Mouse (Mus musculus): Measurements from ENCODE around the gene Stx5a. TPM values are rescaled to one million over a fixed set of nuclear protein-coding genes. Genes with fewer than 3 reads are reported as not detected.

Stx5a gene
- 113 and 122 TPM in 2 replicates for polyA plus RNA-seq (2015; fragmentation: Nextera tagmentation; extraction: Ambion mirVana)

- Histone ChIP-seq H3K36me3 (peaks cover 55% of the 10 kb centered on the region), H3K4me2 (peak within 1 kb of the TSS; percentile 91), H3K4me1 (replicated peaks) (peaks cover 33% of the 10 kb centered on the region), H3K27me3 (no peaks in the 10 kb centered on the region), H3K9me3 (no peaks in the 10 kb centered on the region), H3K27ac (replicated peaks) (peak within 1 kb of the TSS; percentile 96), H3K9ac (peak within 1 kb of the TSS; percentile 72), H3K4me3 (peak within 1 kb of the TSS; percentile 78)
- peak; percentile 99 for ATAC-seq (ENCODE audit: low FRiP score, low read depth)
- under 1% methylated on average over 36 of the region's 36 CpGs for WGBS
Measured at GRCm38 (mm10) chr19:8741243-8741869, at the start of gene Stx5a. TSS of gene Stx5a (plus strand) at chr19:8741413.

DNA sequence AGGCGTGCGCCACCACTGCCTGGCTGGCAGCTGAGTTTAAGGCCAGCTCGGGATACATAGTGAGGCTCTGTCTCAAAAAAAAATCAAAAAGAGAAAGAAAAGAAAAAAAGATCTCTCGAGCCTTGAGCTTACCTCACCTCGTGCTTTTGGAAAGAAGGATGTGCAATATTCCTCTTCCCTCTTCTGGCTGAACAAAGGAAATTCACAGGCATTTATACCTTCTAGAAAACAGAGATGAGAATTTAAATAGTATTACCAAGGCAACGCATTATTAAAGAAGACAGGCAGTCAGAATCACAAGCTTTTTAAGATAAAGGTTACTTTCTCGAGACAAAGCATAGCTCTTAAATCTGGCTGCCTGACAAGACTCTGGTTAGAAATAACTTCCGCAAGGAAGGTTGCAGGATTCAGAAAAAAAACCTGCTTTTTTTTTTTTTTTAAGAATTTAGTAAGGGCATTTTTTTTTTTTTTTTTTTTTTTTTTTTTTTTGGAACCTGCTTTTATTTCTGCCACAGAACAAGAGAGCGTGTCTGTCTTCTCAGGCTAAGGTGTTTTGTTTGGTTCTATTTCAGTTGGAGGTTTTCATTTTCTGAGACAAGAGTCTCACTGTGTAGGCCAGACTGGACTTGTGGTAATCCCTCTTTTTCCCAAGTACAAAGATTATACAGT lies 49.2 kb upstream of the Stx5a start:
- no peaks in the 10 kb centered on the region for H3K4me1 ChIP-seq (replicated peaks)
- H3K9me3 ChIP-seq = no peaks in the 10 kb centered on the region
- H3K27me3 ChIP-seq = no peaks in the 10 kb centered on the region
- H3K27ac ChIP-seq (replicated peaks) = 0 out of 2 replicates have a peak overlapping the region, but pooled peaks have one; percentile 3
- no peak overlapping the region for H3K4me2 ChIP-seq
- H3K36me3 ChIP-seq = no peaks in the 10 kb centered on the region
- H3K9ac ChIP-seq = no peak overlapping the region
- no peak for ATAC-seq (ENCODE audit: low FRiP score, low read depth)
- WGBS = 53% methylated on average over 9 of the region's 9 CpGs
- H3K4me3 ChIP-seq = no peak overlapping the region

- no peak overlapping the region for H3K4me2 ChIP-seq
- no peaks in the 10 kb centered on the region for H3K9me3 ChIP-seq
- no peak overlapping the region for H3K4me3 ChIP-seq
- no peaks in the 10 kb centered on the region for H3K36me3 ChIP-seq
- H3K27ac ChIP-seq (replicated peaks) = no peak overlapping the region
- no peaks in the 10 kb centered on the region for H3K4me1 ChIP-seq (replicated peaks)
- 55% methylated on average over 5 of the region's 5 CpGs for WGBS
- no peak for ATAC-seq (ENCODE audit: low FRiP score, low read depth)
- H3K27me3 ChIP-seq = no peaks in the 10 kb centered on the region
- H3K9ac ChIP-seq = no peak overlapping the region
Measured at GRCm38 (mm10) chr19:8692740-8693139, 48.5 kb upstream of the Stx5a start.

- ATAC-seq (ENCODE audit: low FRiP score, low read depth) = 0 out of 2 replicates have a peak, but pooled peaks have one; percentile 47
- no peak overlapping the region for H3K27ac ChIP-seq (replicated peaks)
Measured at GRCm38 (mm10) chr19:8695330-8695729, 45.9 kb upstream of the Stx5a start.

DNA sequence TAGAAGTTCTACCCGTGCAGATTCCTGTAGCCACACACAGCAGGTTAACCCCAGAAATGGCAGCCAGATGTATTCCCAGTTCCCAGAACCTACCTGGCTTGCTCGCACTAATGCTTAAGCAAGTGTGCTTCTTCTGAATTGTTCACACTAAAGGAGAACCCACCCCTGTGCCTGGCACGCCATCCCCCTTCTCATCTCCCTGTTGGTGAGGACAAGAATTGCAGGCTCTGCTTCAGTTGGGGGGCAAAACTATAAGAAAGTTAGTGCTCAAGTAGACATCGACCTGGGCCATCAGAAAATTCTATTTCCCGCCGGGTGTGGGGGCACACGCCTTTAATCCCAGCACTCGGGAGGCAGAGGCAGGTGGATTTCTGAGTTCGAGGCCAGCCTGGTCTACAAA lies 41.6 kb upstream of the Stx5a start:
- Histone ChIP-seq H3K4me1 (replicated peaks) (no peaks in the 10 kb centered on the region), H3K9ac (no peak overlapping the region), H3K27ac (replicated peaks) (no peak overlapping the region), H3K36me3 (no peaks in the 10 kb centered on the region), H3K4me2 (no peak overlapping the region), H3K27me3 (no peaks in the 10 kb centered on the region), H3K4me3 (no peak overlapping the region), H3K9me3 (no peaks in the 10 kb centered on the region)
- ATAC-seq (ENCODE audit: low FRiP score, low read depth) = no peak
- WGBS = 90% methylated on average over 9 of the region's 9 CpGs

More at GRCm38 (mm10) chr19:8695330-8695729, 45.9 kb upstream of the Stx5a start:
- Histone ChIP-seq H3K4me3 (no peak overlapping the region), H3K27me3 (no peaks in the 10 kb centered on the region), H3K9ac (no peak overlapping the region), H3K4me1 (replicated peaks) (no peaks in the 10 kb centered on the region), H3K36me3 (no peaks in the 10 kb centered on the region), H3K9me3 (no peaks in the 10 kb centered on the region), H3K4me2 (no peak overlapping the region)
- 57% methylated on average over 6 of the region's 6 CpGs for WGBS

- no peak for ATAC-seq (ENCODE audit: low FRiP score, low read depth)
- Histone ChIP-seq H3K27me3 (no peaks in the 10 kb centered on the region), H3K36me3 (peaks cover 11% of the 10 kb centered on the region), H3K4me1 (replicated peaks) (no peaks in the 10 kb centered on the region), H3K9ac (no peak overlapping the region), H3K4me2 (no peak overlapping the region), H3K4me3 (no peak overlapping the region), H3K9me3 (no peaks in the 10 kb centered on the region), H3K27ac (replicated peaks) (no peak overlapping the region)
- 55% methylated on average over 3 of the region's 3 CpGs for WGBS
Measured at GRCm38 (mm10) chr19:8702458-8702857, 38.8 kb upstream of the Stx5a start.

GRCm38 (mm10) chr19:8703571-8703970 lies 37.6 kb upstream of the Stx5a start:
- Histone ChIP-seq H3K27me3 (no peaks in the 10 kb centered on the region), H3K4me1 (replicated peaks) (no peaks in the 10 kb centered on the region), H3K9me3 (no peaks in the 10 kb centered on the region), H3K4me2 (no peak overlapping the region), H3K27ac (replicated peaks) (no peak overlapping the region), H3K4me3 (no peak overlapping the region), H3K9ac (no peak overlapping the region), H3K36me3 (peaks cover 22% of the 10 kb centered on the region)
- no peak for ATAC-seq (ENCODE audit: low FRiP score, low read depth)
- WGBS = 51% methylated on average over 3 of the region's 4 CpGs

GRCm38 (mm10) chr19:8705026-8705708 lies 36.0 kb upstream of the Stx5a start:
- no peak overlapping the region for H3K4me3 ChIP-seq
- no peaks in the 10 kb centered on the region for H3K9me3 ChIP-seq
- H3K4me2 ChIP-seq = no peak overlapping the region
- H3K4me1 ChIP-seq (replicated peaks) = no peaks in the 10 kb centered on the region; the same call in 1 of the 2 replicates
- WGBS = 72% methylated on average over 6 of the region's 6 CpGs
- H3K36me3 ChIP-seq = peaks cover 38% of the 10 kb centered on the region
- no peak overlapping the region for H3K9ac ChIP-seq
- no peaks in the 10 kb centered on the region for H3K27me3 ChIP-seq
- no peak for ATAC-seq (ENCODE audit: low FRiP score, low read depth)
- H3K27ac ChIP-seq (replicated peaks) = no peak overlapping the region

- no peak overlapping the region for H3K4me2 ChIP-seq
- peaks cover 10% of the 10 kb centered on the region for H3K4me1 ChIP-seq (replicated peaks)
- ATAC-seq (ENCODE audit: low FRiP score, low read depth) = no peak
- no peaks in the 10 kb centered on the region for H3K27me3 ChIP-seq
- H3K9ac ChIP-seq = no peak overlapping the region
- no peaks in the 10 kb centered on the region for H3K9me3 ChIP-seq
- H3K4me3 ChIP-seq = no peak overlapping the region
- H3K27ac ChIP-seq (replicated peaks) = no peak overlapping the region
- WGBS = 89% methylated on average over 7 of the region's 7 CpGs
- peaks cover 48% of the 10 kb centered on the region for H3K36me3 ChIP-seq
Measured at GRCm38 (mm10) chr19:8706132-8706667, 35.0 kb upstream of the Stx5a start.

DNA sequence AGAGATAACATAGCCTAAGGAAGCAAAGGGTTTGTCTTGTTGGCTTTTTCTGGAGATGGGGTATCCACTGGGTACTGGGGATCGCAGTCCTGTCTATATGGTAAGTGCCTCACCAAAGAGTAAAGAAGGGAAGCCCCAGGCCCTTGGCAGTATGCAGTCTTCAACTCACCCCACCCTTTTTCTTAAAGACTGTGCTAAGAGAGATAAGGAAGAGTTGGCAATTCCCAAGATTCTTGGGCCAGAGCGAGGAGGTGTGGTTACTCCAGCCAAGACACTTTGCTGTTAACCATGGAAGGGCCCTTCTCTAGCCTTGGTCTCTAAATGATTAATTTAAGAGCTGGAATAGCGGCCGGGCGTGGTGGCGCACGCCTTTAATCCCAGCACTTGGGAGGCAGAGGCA lies 34.3 kb upstream of the Stx5a start:
- H3K4me2 ChIP-seq = no peak overlapping the region
- H3K27ac ChIP-seq (replicated peaks) = no peak overlapping the region
- no peaks in the 10 kb centered on the region for H3K27me3 ChIP-seq
- no peak overlapping the region for H3K4me3 ChIP-seq
- H3K9me3 ChIP-seq = no peaks in the 10 kb centered on the region
- H3K9ac ChIP-seq = no peak overlapping the region
- WGBS = 96% methylated on average over 7 of the region's 7 CpGs
- no peak for ATAC-seq (ENCODE audit: low FRiP score, low read depth)
- H3K4me1 ChIP-seq (replicated peaks) = peaks cover 17% of the 10 kb centered on the region
- peaks cover 52% of the 10 kb centered on the region for H3K36me3 ChIP-seq

DNA sequence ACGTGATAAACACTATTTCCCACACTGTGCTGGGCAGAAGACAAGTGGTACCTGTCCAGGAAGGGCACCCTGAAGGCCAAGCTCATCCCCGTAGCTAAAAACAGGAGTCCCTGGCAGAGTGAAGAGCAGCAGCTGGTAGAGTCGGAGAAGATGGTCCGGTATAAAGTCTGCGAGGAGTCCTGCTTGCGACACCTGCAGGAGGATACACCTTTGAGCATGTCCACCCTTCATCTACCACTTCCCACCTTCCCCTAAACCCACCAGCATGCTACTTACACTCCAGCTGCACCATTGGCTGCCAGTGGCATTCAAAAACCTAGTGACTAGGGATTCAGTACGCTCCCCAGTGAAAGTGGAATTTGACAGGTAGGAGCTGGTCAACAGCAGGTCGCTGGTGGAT lies 32.3 kb upstream of the Stx5a start:
- no peaks in the 10 kb centered on the region for H3K27me3 ChIP-seq
- H3K4me3 ChIP-seq = no peak overlapping the region
- no peak overlapping the region for H3K9ac ChIP-seq
- peaks cover 30% of the 10 kb centered on the region for H3K4me1 ChIP-seq (replicated peaks)
- no peak overlapping the region for H3K4me2 ChIP-seq
- no peaks in the 10 kb centered on the region for H3K9me3 ChIP-seq
- no peak for ATAC-seq (ENCODE audit: low FRiP score, low read depth)
- H3K27ac ChIP-seq (replicated peaks) = no peak overlapping the region
- WGBS = 95% methylated on average over 8 of the region's 8 CpGs
- H3K36me3 ChIP-seq = peaks cover 59% of the 10 kb centered on the region

GRCm38 (mm10) chr19:8710057-8710456 lies 31.2 kb upstream of the Stx5a start:
- H3K9me3 ChIP-seq = no peaks in the 10 kb centered on the region
- 65% methylated on average over 2 of the region's 2 CpGs for WGBS
- H3K27me3 ChIP-seq = no peaks in the 10 kb centered on the region
- no peak overlapping the region for H3K4me2 ChIP-seq
- H3K36me3 ChIP-seq = peaks cover 59% of the 10 kb centered on the region
- ATAC-seq (ENCODE audit: low FRiP score, low read depth) = no peak
- H3K4me1 ChIP-seq (replicated peaks) = peaks cover 38% of the 10 kb centered on the region
- H3K27ac ChIP-seq (replicated peaks) = peak overlapping the region; percentile 31; the same call in 1 of the 2 replicates
- H3K4me3 ChIP-seq = no peak overlapping the region
- H3K9ac ChIP-seq = no peak overlapping the region
